Mouse (Mus musculus): ENCODE results near the gene Nfs1. TPM values are rescaled to one million over a fixed set of nuclear protein-coding genes. Genes with fewer than 3 reads are reported as not detected.
A peak's percentile ranks its signal among the peaks of the same experiment; 100 is the strongest.

Nfs1 gene
- total and polyA plus RNA-seq, 2 experiments from 2014 or later: 34.5 to 34.9 TPM

- Histone ChIP-seq H3K9me3 (ENCODE audit: low read length) (no peaks in the 10 kb centered on the region), H3K4me1 (ENCODE audit: insufficient read depth, low read length) (no peaks in the 10 kb centered on the region), H3K27me3 (ENCODE audit: insufficient read depth, low read length) (no peaks in the 10 kb centered on the region), H3K36me3 (ENCODE audit: insufficient read depth, low read length) (peaks cover 17% of the 10 kb centered on the region), H3K4me2 (ENCODE audit: low read depth, low read length, poor library complexity, severe bottlenecking) (no peak overlapping the region), H3K9ac (replicated peaks; ENCODE audit: low read length, poor library complexity, severe bottlenecking) (no peak overlapping the region), H3K4me3 (ENCODE audit: low read depth, low read length) (no peak overlapping the region), H3K27ac (ENCODE audit: low read depth, low read length) (no peak overlapping the region)
- 78% methylated on average over 5 of the region's 5 CpGs for WGBS
- TF ChIP-seq CTCF (IDR thresholded peaks at IDR 0.05): no peak
- DNase-seq (ENCODE audit: low spot score) (no peak), ATAC-seq (ENCODE audit: low FRiP score) (no peak)
Measured at GRCm38 (mm10) chr2:156091926-156092325, 52.1 kb downstream of the Nfs1 start.

GRCm38 (mm10) chr2:156089799-156090198 is 54.2 kb downstream of the Nfs1 start:
- peak; percentile 36 for DNase-seq (ENCODE audit: low spot score)
- no peak overlapping the region for H3K27ac ChIP-seq (ENCODE audit: low read depth, low read length)
- no peaks in the 10 kb centered on the region for H3K9me3 ChIP-seq (ENCODE audit: low read length)
- WGBS: 33% methylated on average over 1 of the region's 1 CpGs
- H3K36me3 ChIP-seq (ENCODE audit: insufficient read depth, low read length): peaks cover 2% of the 10 kb centered on the region; the same call in 1 of the 2 replicates
- H3K4me1 ChIP-seq (ENCODE audit: insufficient read depth, low read length): no peaks in the 10 kb centered on the region
- TF ChIP-seq CTCF (IDR thresholded peaks at IDR 0.05): no peak
- H3K9ac ChIP-seq (replicated peaks; ENCODE audit: low read length, poor library complexity, severe bottlenecking): no peak overlapping the region
- ATAC-seq (ENCODE audit: low FRiP score): no peak
- H3K27me3 ChIP-seq (ENCODE audit: insufficient read depth, low read length): no peaks in the 10 kb centered on the region
- H3K4me3 ChIP-seq (ENCODE audit: low read depth, low read length): no peak overlapping the region
- no peak overlapping the region for H3K4me2 ChIP-seq (ENCODE audit: low read depth, low read length, poor library complexity, severe bottlenecking)

GRCm38 (mm10) chr2:156087391-156088110 is 56.4 kb downstream of the Nfs1 start:
- no peak overlapping the region for H3K27ac ChIP-seq (ENCODE audit: low read depth, low read length)
- ATAC-seq (ENCODE audit: low FRiP score) (no peak), DNase-seq (ENCODE audit: low spot score) (no peak)
- no peak overlapping the region for H3K4me3 ChIP-seq (ENCODE audit: low read depth, low read length)
- H3K4me1 ChIP-seq (ENCODE audit: insufficient read depth, low read length): no peaks in the 10 kb centered on the region
- no peak for TF ChIP-seq CTCF (IDR thresholded peaks at IDR 0.05)
- H3K9me3 ChIP-seq (ENCODE audit: low read length): no peaks in the 10 kb centered on the region
- WGBS: 93% methylated on average over 7 of the region's 7 CpGs
- H3K27me3 ChIP-seq (ENCODE audit: insufficient read depth, low read length): no peaks in the 10 kb centered on the region
- H3K4me2 ChIP-seq (ENCODE audit: low read depth, low read length, poor library complexity, severe bottlenecking): no peak overlapping the region
- no peak overlapping the region for H3K9ac ChIP-seq (replicated peaks; ENCODE audit: low read length, poor library complexity, severe bottlenecking)
- 0 out of 2 replicates have a peak, but pooled peaks cover 2% of the 10 kb centered on the region for H3K36me3 ChIP-seq (ENCODE audit: insufficient read depth, low read length)

DNA sequence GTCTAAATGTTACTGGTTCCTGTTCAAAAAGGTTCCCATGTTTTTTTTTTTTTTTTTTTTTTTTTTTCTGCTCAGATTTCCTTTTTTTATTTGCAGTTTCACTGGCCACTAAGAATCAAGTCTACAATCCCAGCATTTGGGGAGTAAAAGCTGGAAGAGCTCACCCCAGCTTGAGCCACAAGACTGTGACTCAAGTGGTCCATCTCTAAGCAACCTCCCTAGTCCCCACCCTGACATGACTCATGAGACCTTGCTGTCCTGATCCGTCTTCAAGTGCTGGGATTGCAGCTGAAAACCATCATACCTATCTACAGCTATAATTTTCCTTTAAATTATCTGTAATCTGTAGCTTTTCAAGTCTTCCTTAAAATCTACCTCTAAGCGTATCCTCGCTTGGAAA is 59.4 kb downstream of the Nfs1 start:
- no peak overlapping the region for H3K9ac ChIP-seq (replicated peaks; ENCODE audit: low read length, poor library complexity, severe bottlenecking)
- H3K9me3 ChIP-seq (ENCODE audit: low read length): no peaks in the 10 kb centered on the region
- H3K4me3 ChIP-seq (ENCODE audit: low read depth, low read length): no peak overlapping the region
- H3K4me2 ChIP-seq (ENCODE audit: low read depth, low read length, poor library complexity, severe bottlenecking): no peak overlapping the region
- H3K27ac ChIP-seq (ENCODE audit: low read depth, low read length): no peak overlapping the region
- no peak for ATAC-seq (ENCODE audit: low FRiP score)
- no peaks in the 10 kb centered on the region for H3K4me1 ChIP-seq (ENCODE audit: insufficient read depth, low read length)
- 91% methylated on average over 3 of the region's 3 CpGs for WGBS
- no peak for DNase-seq (ENCODE audit: low spot score)
- no peaks in the 10 kb centered on the region for H3K36me3 ChIP-seq (ENCODE audit: insufficient read depth, low read length)
- TF ChIP-seq CTCF (IDR thresholded peaks at IDR 0.05): no peak
- no peaks in the 10 kb centered on the region for H3K27me3 ChIP-seq (ENCODE audit: insufficient read depth, low read length)

DNA sequence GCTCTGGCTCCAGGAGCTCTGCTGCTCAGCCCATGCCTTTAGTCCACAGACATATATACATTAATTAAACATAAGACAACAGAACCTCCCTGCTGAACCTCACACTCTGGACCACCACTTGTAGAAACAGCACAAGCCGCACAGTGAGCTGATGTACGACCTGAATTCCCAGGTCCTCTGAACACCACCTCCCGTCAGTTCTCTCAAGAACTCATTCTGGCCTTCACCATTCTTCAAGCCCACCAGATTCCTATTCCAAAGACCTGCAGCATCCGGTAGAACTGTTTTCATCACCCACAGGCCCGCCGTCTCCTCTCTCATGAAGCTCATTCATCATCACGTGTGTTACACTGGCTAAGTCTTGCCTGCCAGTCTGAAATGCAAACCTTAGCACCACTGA is 63.6 kb downstream of the Nfs1 start:
- WGBS: 90% methylated on average over 7 of the region's 7 CpGs

GRCm38 (mm10) chr2:156079674-156080073 is 64.3 kb downstream of the Nfs1 start:
- no peak for DNase-seq (ENCODE audit: low spot score)
- WGBS: 44% methylated on average over 4 of the region's 4 CpGs

More for the DNA sequence above, 63.6 kb downstream of the Nfs1 start:
- no peak for TF ChIP-seq CTCF (IDR thresholded peaks at IDR 0.05)
- Histone ChIP-seq H3K9ac (replicated peaks; ENCODE audit: low read length, poor library complexity, severe bottlenecking) (no peak overlapping the region), H3K4me3 (ENCODE audit: low read depth, low read length) (no peak overlapping the region), H3K27me3 (ENCODE audit: insufficient read depth, low read length) (no peaks in the 10 kb centered on the region), H3K27ac (ENCODE audit: low read depth, low read length) (no peak overlapping the region), H3K9me3 (ENCODE audit: low read length) (no peaks in the 10 kb centered on the region), H3K36me3 (ENCODE audit: insufficient read depth, low read length) (peaks cover 35% of the 10 kb centered on the region), H3K4me2 (ENCODE audit: low read depth, low read length, poor library complexity, severe bottlenecking) (no peak overlapping the region), H3K4me1 (ENCODE audit: insufficient read depth, low read length) (no peaks in the 10 kb centered on the region)
- no peak for ATAC-seq (ENCODE audit: low FRiP score)
- no peak for DNase-seq (ENCODE audit: low spot score)

More at GRCm38 (mm10) chr2:156079674-156080073, 64.3 kb downstream of the Nfs1 start:
- H3K9ac ChIP-seq (replicated peaks; ENCODE audit: low read length, poor library complexity, severe bottlenecking): no peak overlapping the region
- no peak for ATAC-seq (ENCODE audit: low FRiP score)
- H3K36me3 ChIP-seq (ENCODE audit: insufficient read depth, low read length): peaks cover 41% of the 10 kb centered on the region
- no peak overlapping the region for H3K4me3 ChIP-seq (ENCODE audit: low read depth, low read length)
- no peaks in the 10 kb centered on the region for H3K4me1 ChIP-seq (ENCODE audit: insufficient read depth, low read length)
- TF ChIP-seq CTCF (IDR thresholded peaks at IDR 0.05): no peak
- no peaks in the 10 kb centered on the region for H3K9me3 ChIP-seq (ENCODE audit: low read length)
- no peaks in the 10 kb centered on the region for H3K27me3 ChIP-seq (ENCODE audit: insufficient read depth, low read length)
- H3K4me2 ChIP-seq (ENCODE audit: low read depth, low read length, poor library complexity, severe bottlenecking): no peak overlapping the region
- H3K27ac ChIP-seq (ENCODE audit: low read depth, low read length): no peak overlapping the region

Data from midbrain, postnatal 0 days (tissue).